In the genomic region with DNA sequence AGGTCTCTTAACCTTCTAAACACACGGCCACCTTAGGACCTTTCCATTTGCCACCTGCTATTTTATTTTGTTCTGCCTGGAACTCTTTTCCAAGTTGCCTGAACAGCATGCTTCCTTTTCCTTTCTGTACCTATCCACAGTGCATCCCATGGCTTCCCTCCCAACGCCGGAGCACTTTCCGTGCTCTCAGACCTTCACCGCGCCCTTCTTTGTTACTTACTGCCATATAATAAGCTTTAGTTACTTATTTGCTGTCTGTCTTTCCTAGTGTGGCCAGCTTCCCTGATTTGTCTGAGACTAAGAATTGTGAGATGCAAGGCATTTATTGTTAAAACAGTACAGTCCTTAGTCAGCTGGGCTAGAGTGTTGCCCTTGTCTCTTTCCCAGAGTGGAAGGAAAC, we compare ENCODE assay signal across 21 mouse cellular contexts.
"Had no signal": no experiment of that assay in that cellular context is flagged by ENCODE, and none has a peak within 500 bp of the region (broad histone marks: within the 10 kb centered on the region; RNA-seq: fewer than 3 reads in every experiment).

No protein-coding gene starts in this region.

- H3K4me2 ChIP-seq: limb, embryonic 13.5 days; liver, embryonic 12.5 days; liver, embryonic 15.5 days; lung, embryonic 15.5 days; midbrain, embryonic 12.5 days; midbrain, embryonic 15.5 days; neural tube, embryonic 12.5 days; neural tube, embryonic 15.5 days; stomach, embryonic 15.5 days had no signal

- H3K4me1 ChIP-seq: limb, embryonic 10.5 days; limb, embryonic 13.5 days; liver, embryonic 15.5 days; midbrain, embryonic 12.5 days; midbrain, embryonic 15.5 days; neural tube, embryonic 12.5 days; neural tube, embryonic 15.5 days; stomach, embryonic 15.5 days had no signal

- ATAC-seq: liver, embryonic 12.5 days; midbrain, embryonic 15.5 days had no signal

- H3K27ac ChIP-seq: limb, embryonic 10.5 days; limb, embryonic 13.5 days; liver, embryonic 12.5 days; liver, embryonic 15.5 days; lung, embryonic 15.5 days; macrophage; midbrain, embryonic 12.5 days; midbrain, embryonic 15.5 days; neural tube, embryonic 12.5 days; neural tube, embryonic 15.5 days; stomach, embryonic 15.5 days had no signal

- H3K9me3 ChIP-seq: limb, embryonic 10.5 days; limb, embryonic 13.5 days; liver, embryonic 12.5 days; liver, embryonic 15.5 days; lung, embryonic 15.5 days; midbrain, embryonic 12.5 days; midbrain, embryonic 15.5 days; neural tube, embryonic 12.5 days; neural tube, embryonic 15.5 days; stomach, embryonic 15.5 days had no signal

- H3K36me3 ChIP-seq: limb, embryonic 10.5 days; limb, embryonic 13.5 days; liver, embryonic 12.5 days; liver, embryonic 15.5 days; lung, embryonic 15.5 days; midbrain, embryonic 12.5 days; midbrain, embryonic 15.5 days; neural tube, embryonic 12.5 days; neural tube, embryonic 15.5 days; stomach, embryonic 15.5 days had no signal

- H3K9ac ChIP-seq: limb, embryonic 13.5 days; liver, embryonic 12.5 days; liver, embryonic 15.5 days; lung, embryonic 15.5 days; midbrain, embryonic 12.5 days; midbrain, embryonic 15.5 days; neural tube, embryonic 12.5 days; neural tube, embryonic 15.5 days; stomach, embryonic 15.5 days had no signal

- H3K4me3 ChIP-seq: limb, embryonic 10.5 days; limb, embryonic 13.5 days; liver, embryonic 12.5 days; liver, embryonic 15.5 days; lung, embryonic 15.5 days; midbrain, embryonic 12.5 days; midbrain, embryonic 15.5 days; neural tube, embryonic 12.5 days; neural tube, embryonic 15.5 days; stomach, embryonic 15.5 days had no signal

- DNase-seq: kidney, adult 2 months; kidney, postnatal 10 days; kidney, postnatal 36 days; liver; right cerebral cortex, adult 18-20 months; right cerebral cortex, postnatal 14 days; spleen, adult 18-20 months; thymus, adult 2 months; thymus, postnatal 14 days; thymus, postnatal 4 days had no signal

- H3K27me3 ChIP-seq: limb, embryonic 13.5 days; liver, embryonic 12.5 days; liver, embryonic 15.5 days; lung, embryonic 15.5 days; midbrain, embryonic 12.5 days; midbrain, embryonic 15.5 days; neural tube, embryonic 12.5 days; neural tube, embryonic 15.5 days; stomach, embryonic 15.5 days had no signal
